Mouse (Mus musculus) liver, embryonic 13.5 days (tissue): ENCODE results near the gene Tbc1d10a. TPM values are rescaled to one million over a fixed set of nuclear protein-coding genes. Genes with fewer than 3 reads are reported as not detected.

Experiments
- ATAC-seq: fragments of 200-750 bp; cut with Nextera tagmentation; 2 replicates; pipeline ENCODE4 v1.8.0; 2017; ENCODE audit warnings: low read depth, mild to moderate bottlenecking, moderate number of reproducible peaks, moderate library complexity
- DNase-seq: peaks from one replicate; pipeline ENCODE4 v3.0.0; 2022
- H3K27ac ChIP-seq: fragments of 300-500 bp; sonication (generic); 2 replicates; pipeline ENCODE4 v1.5.1; 2015; ENCODE audit warnings: moderate library complexity, mild to moderate bottlenecking, inconsistent platforms
- H3K27me3 ChIP-seq: fragments of 300-500 bp; sonication (generic); 2 replicates; pipeline ENCODE4 v1.6.1; 2015; ENCODE audit warnings: mild to moderate bottlenecking, inconsistent platforms
- H3K36me3 ChIP-seq: fragments of 300-500 bp; sonication (generic); 2 replicates; pipeline ENCODE4 v1.6.1; 2015; ENCODE audit warnings: mild to moderate bottlenecking, inconsistent platforms
- H3K4me1 ChIP-seq: fragments of 300-500 bp; sonication (generic); replicated peaks from 2 replicates; pipeline ENCODE4 v1.6.1; 2015; ENCODE audit warnings: inconsistent platforms
- H3K4me2 ChIP-seq: fragments of 300-500 bp; sonication (generic); 2 replicates; pipeline ENCODE4 v1.6.1; 2015; ENCODE audit warnings: inconsistent platforms, mild to moderate bottlenecking, moderate library complexity
- H3K4me3 ChIP-seq: fragments of 300-500 bp; sonication (generic); replicated peaks from 2 replicates; pipeline ENCODE4 v1.5.1; 2015; ENCODE audit warnings: mild to moderate bottlenecking, inconsistent platforms
- H3K9ac ChIP-seq: fragments of 300-500 bp; sonication (generic); 2 replicates; pipeline ENCODE4 v1.6.1; 2015; ENCODE audit warnings: mild to moderate bottlenecking, inconsistent platforms
- H3K9me3 ChIP-seq: fragments of 300-500 bp; sonication (generic); replicated peaks from 2 replicates; pipeline ENCODE4 v1.6.1; 2016; ENCODE audit warnings: inconsistent platforms
- WGBS: fragments of 180-500 bp; shearing (Covaris S2); methylation state at CpG from one replicate; pipeline ENCODE4 v1.1.7; 2015; ENCODE audit not compliant: insufficient replicate concordance; 5-methylcytosine and 5-hydroxymethylcytosine counted together
- polyA plus RNA-seq: library from polyadenylated mRNA; unstranded; fragments of >200 nt; fragmentation: Nextera tagmentation; extraction: Ambion mirVana; gene quantifications from 2 replicates; pipeline ENCODE4 v1.2.1, GENCODE M21; 2015

Gene Tbc1d10a
- polyA plus RNA-seq, 1 experiment from 2014 or later: 6.2 TPM

- Histone ChIP-seq H3K9me3 (no peaks in the 10 kb centered on the region), H3K36me3 (peaks cover 29% of the 10 kb centered on the region), H3K4me1 (peaks cover 89% of the 10 kb centered on the region), H3K4me2 (no peak overlapping the region), H3K9ac (no peak overlapping the region), H3K27ac (no peak overlapping the region), H3K4me3 (no peak overlapping the region), H3K27me3 (no peaks in the 10 kb centered on the region)
- DNase-seq: no peak
- WGBS: 80% methylated on average over 2 of the region's 2 CpGs
- ATAC-seq: no peak
These were observed 44.8 kb downstream of the Tbc1d10a start for GRCm38 (mm10) chr11:4231435-4231834.

GRCm38 (mm10) chr11:4232644-4233043 lies 46.1 kb downstream of the Tbc1d10a start:
- 0 out of 2 replicates have a peak, but pooled peaks have one; percentile 10 for ATAC-seq
- 33% methylated on average over 12 of the region's 12 CpGs for WGBS

GRCm38 (mm10) chr11:4235052-4235655 lies 48.6 kb downstream of the Tbc1d10a start:
- peaks cover 20% of the 10 kb centered on the region for H3K36me3 ChIP-seq
- peaks cover 69% of the 10 kb centered on the region for H3K4me1 ChIP-seq
- no peaks in the 10 kb centered on the region for H3K9me3 ChIP-seq
- peak overlapping the region; percentile 23 for H3K4me3 ChIP-seq
- H3K27me3 ChIP-seq: no peaks in the 10 kb centered on the region
- H3K4me2 ChIP-seq: peak overlapping the region; percentile 53
- WGBS: 71% methylated on average over 6 of the region's 6 CpGs
- ATAC-seq (peak; percentile 59), DNase-seq (no peak)
- H3K27ac ChIP-seq: peak overlapping the region; percentile 74
- peak overlapping the region; percentile 62 for H3K9ac ChIP-seq

More at GRCm38 (mm10) chr11:4232644-4233043, 46.1 kb downstream of the Tbc1d10a start:
- Histone ChIP-seq H3K4me3 (no peak overlapping the region), H3K27me3 (no peaks in the 10 kb centered on the region), H3K27ac (peak overlapping the region; percentile 40; the same call in 1 of the 2 replicates), H3K4me1 (peaks cover 89% of the 10 kb centered on the region), H3K4me2 (no peak overlapping the region), H3K36me3 (peaks cover 28% of the 10 kb centered on the region), H3K9me3 (no peaks in the 10 kb centered on the region), H3K9ac (no peak overlapping the region)
- no peak for DNase-seq

- peak within 1 kb of the TSS; percentile 62 for H3K9ac ChIP-seq
- peaks cover 68% of the 10 kb centered on the region for H3K4me1 ChIP-seq
- no peaks in the 10 kb centered on the region for H3K9me3 ChIP-seq
- no peaks in the 10 kb centered on the region for H3K27me3 ChIP-seq
- H3K4me2 ChIP-seq: peak within 1 kb of the TSS; percentile 53
- peak within 1 kb of the TSS; percentile 23 for H3K4me3 ChIP-seq
- 47% methylated on average over 16 of the region's 16 CpGs for WGBS
- H3K36me3 ChIP-seq: peaks cover 19% of the 10 kb centered on the region
- ATAC-seq: peak; percentile 78
- no peak for DNase-seq
- peak within 1 kb of the TSS; percentile 74 for H3K27ac ChIP-seq
These were observed 49.3 kb downstream of the Tbc1d10a start, which contains the start of gene Osm for GRCm38 (mm10) chr11:4235665-4236545. Osm (plus strand) TSS chr11:4236420.

GRCm38 (mm10) chr11:4236546-4237067 lies 50.0 kb downstream of the Tbc1d10a start:
- peaks cover 68% of the 10 kb centered on the region for H3K4me1 ChIP-seq
- H3K27me3 ChIP-seq: no peaks in the 10 kb centered on the region
- H3K36me3 ChIP-seq: peaks cover 17% of the 10 kb centered on the region
- peak overlapping the region; percentile 53 for H3K4me2 ChIP-seq
- DNase-seq (no peak), ATAC-seq (no peak)
- H3K4me3 ChIP-seq: no peak overlapping the region
- 74% methylated on average over 21 of the region's 21 CpGs for WGBS
- peak overlapping the region; percentile 25 for H3K27ac ChIP-seq
- no peaks in the 10 kb centered on the region for H3K9me3 ChIP-seq
- 0 out of 2 replicates have a peak overlapping the region, but pooled peaks have one; percentile 62 for H3K9ac ChIP-seq

GRCm38 (mm10) chr11:4237389-4237912 lies 50.9 kb downstream of the Tbc1d10a start:
- Histone ChIP-seq H3K36me3 (peaks cover 13% of the 10 kb centered on the region; the same call in 1 of the 2 replicates), H3K4me1 (peaks cover 62% of the 10 kb centered on the region), H3K4me3 (0 out of 2 replicates have a peak overlapping the region, but pooled peaks have one; percentile 14), H3K9me3 (no peaks in the 10 kb centered on the region), H3K27me3 (no peaks in the 10 kb centered on the region), H3K27ac (no peak overlapping the region), H3K4me2 (peak overlapping the region; percentile 53), H3K9ac (0 out of 2 replicates have a peak overlapping the region, but pooled peaks have one; percentile 1)
- WGBS: 39% methylated on average over 18 of the region's 18 CpGs
- peak; percentile 35 for ATAC-seq
- DNase-seq: no peak

GRCm38 (mm10) chr11:4238167-4238566 lies 51.6 kb downstream of the Tbc1d10a start:
- Histone ChIP-seq H3K27me3 (no peaks in the 10 kb centered on the region), H3K4me2 (no peak overlapping the region), H3K4me1 (peaks cover 55% of the 10 kb centered on the region), H3K9ac (no peak overlapping the region), H3K27ac (no peak overlapping the region; the same call in 1 of the 2 replicates), H3K36me3 (peaks cover 8% of the 10 kb centered on the region; the same call in 1 of the 2 replicates), H3K9me3 (no peaks in the 10 kb centered on the region), H3K4me3 (no peak overlapping the region)
- no peak for DNase-seq
- 82% methylated on average over 6 of the region's 6 CpGs for WGBS
- no peak for ATAC-seq

GRCm38 (mm10) chr11:4239691-4240090 lies 53.1 kb downstream of the Tbc1d10a start:
- Histone ChIP-seq H3K4me1 (peaks cover 47% of the 10 kb centered on the region), H3K4me3 (no peak overlapping the region), H3K9me3 (no peaks in the 10 kb centered on the region), H3K9ac (no peak overlapping the region), H3K27me3 (no peaks in the 10 kb centered on the region), H3K27ac (no peak overlapping the region), H3K36me3 (0 out of 2 replicates have a peak, but pooled peaks cover 4% of the 10 kb centered on the region), H3K4me2 (no peak overlapping the region)
- ATAC-seq (no peak), DNase-seq (no peak)
- WGBS: 86% methylated on average over 23 of the region's 23 CpGs

- Histone ChIP-seq H3K4me2 (no peak overlapping the region), H3K4me1 (peaks cover 46% of the 10 kb centered on the region), H3K27ac (no peak overlapping the region), H3K9ac (no peak overlapping the region), H3K36me3 (0 out of 2 replicates have a peak, but pooled peaks cover 4% of the 10 kb centered on the region), H3K27me3 (no peaks in the 10 kb centered on the region), H3K4me3 (no peak overlapping the region), H3K9me3 (no peaks in the 10 kb centered on the region)
- ATAC-seq (no peak), DNase-seq (no peak)
- 40% methylated on average over 7 of the region's 7 CpGs for WGBS
These were observed 53.6 kb downstream of the Tbc1d10a start for GRCm38 (mm10) chr11:4240151-4240550.

- DNase-seq (no peak), ATAC-seq (no peak)
- Histone ChIP-seq H3K4me3 (no peak overlapping the region), H3K4me2 (no peak overlapping the region), H3K27ac (no peak overlapping the region), H3K36me3 (0 out of 2 replicates have a peak, but pooled peaks cover 4% of the 10 kb centered on the region), H3K9me3 (no peaks in the 10 kb centered on the region), H3K4me1 (peaks cover 46% of the 10 kb centered on the region), H3K27me3 (no peaks in the 10 kb centered on the region), H3K9ac (no peak overlapping the region)
- 62% methylated on average over 4 of the region's 4 CpGs for WGBS
These were observed 54.6 kb downstream of the Tbc1d10a start for GRCm38 (mm10) chr11:4241180-4241579.

- 70% methylated on average over 6 of the region's 6 CpGs for WGBS
- H3K9me3 ChIP-seq: no peaks in the 10 kb centered on the region
- peak overlapping the region; percentile 43; the same call in 1 of the 2 replicates for H3K27ac ChIP-seq
- ATAC-seq (no peak), DNase-seq (no peak)
- peaks cover 39% of the 10 kb centered on the region for H3K4me1 ChIP-seq
- no peak overlapping the region for H3K4me3 ChIP-seq
- no peak overlapping the region for H3K4me2 ChIP-seq
- H3K9ac ChIP-seq: 0 out of 2 replicates have a peak overlapping the region, but pooled peaks have one; percentile 6
- no peaks in the 10 kb centered on the region for H3K36me3 ChIP-seq
- H3K27me3 ChIP-seq: no peaks in the 10 kb centered on the region
These were observed 59.5 kb downstream of the Tbc1d10a start for GRCm38 (mm10) chr11:4246126-4246525.
